Mouse (Mus musculus) T-cell, adult 66 days (primary cell): ENCODE data around the gene Vax1. TPM values are rescaled to one million over a fixed set of nuclear protein-coding genes. Genes with fewer than 3 reads are reported as not detected.

Experiments
- total RNA-seq, 2 experiments: library from RNA; stranded (reverse); gene quantifications; 3 replicates in 1 of 2; 4 replicates in 1 of 2; pipeline ENCODE4 v1.2.4; 2023

Vax1 gene
- total RNA-seq: not detected

GRCm38 (mm10) chr19:59169936-59170765 is at the start of gene Vax1:
Gene Vax1 (minus strand): TSS chr19:59170056.

GRCm38 (mm10) chr19:59218991-59219390 is 49.1 kb upstream of the Vax1 start, which contains the start of gene Kcnk18:
Gene Kcnk18 (plus strand): TSS chr19:59219214.

Other genes starting within 250 kb of the Vax1 start
- gene Eno4, start 226.6 kb downstream of the Vax1 start, total RNA-seq: not detected
- gene Hspa12a, start 226.4 kb downstream of the Vax1 start, total RNA-seq: 1 to 10 TPM; 1.5 to 1.8 TPM
- under 1 TPM in 1 of 2 experiments, not detected in 1; 0.50 TPM for gene Shtn1, start 94.0 kb downstream of the Vax1 start, total RNA-seq
- not detected for gene Kcnk18, start 49.2 kb upstream of the Vax1 start, total RNA-seq
- gene Slc18a2, start 90.8 kb upstream of the Vax1 start, total RNA-seq: under 1 TPM; 0.68 to 0.99 TPM
- gene Rps12-ps3, start 152.2 kb upstream of the Vax1 start, total RNA-seq: 1,000 to 10,000 TPM; 1,486 to 1,738 TPM
- gene Pdzd8, start 175.7 kb upstream of the Vax1 start, total RNA-seq: 10 to 100 TPM; 45.4 to 47.0 TPM